Mouse (Mus musculus) MEL (cell line): ENCODE measurements around the gene Cntn1. TPM values are rescaled to one million over a fixed set of nuclear protein-coding genes. Genes with fewer than 3 reads are reported as not detected.

Experiments
- DNase-seq: peaks from one replicate; pipeline ENCODE4 v3.0.0; 2011; ENCODE audit warnings: low read depth, low spot score
- H3K27ac ChIP-seq: 2 replicates; pipeline ENCODE4 v1.5.1; 2012; ENCODE audit warnings: low read depth, mild to moderate bottlenecking, control low read depth, low read length, moderate library complexity; ENCODE audit not compliant: control insufficient read depth
- H3K27me3 ChIP-seq, 2 experiments: fragments of 150-350 bp in 1 of 2; sonication (generic) in 1 of 2; 2 replicates each; pipeline ENCODE4 v1.6.1; 2012; ENCODE audit warnings: low read length in 2 of 2, mild to moderate bottlenecking in 2 of 2, improper control_type of control experiment in 1 of 2, moderate library complexity in 1 of 2; ENCODE audit not compliant: insufficient read depth in 2 of 2, control insufficient read depth in 1 of 2
- H3K36me3 ChIP-seq, 2 experiments: 2 replicates each; pipeline ENCODE4 v1.6.1; 2012 to 2014; ENCODE audit warnings: low read length in 2 of 2, improper control_type of control experiment in 1 of 2, inconsistent platforms in 1 of 2, mild to moderate bottlenecking in 1 of 2; ENCODE audit not compliant: insufficient read depth in 2 of 2, control insufficient read depth in 1 of 2
- H3K4me1 ChIP-seq, 2 experiments: fragments of 150-350 bp in 1 of 2; sonication (generic) in 1 of 2; 2 replicates each; pipeline ENCODE4 v1.6.1; 2012; ENCODE audit warnings: low read length in 2 of 2, improper control_type of control experiment in 1 of 2, mild to moderate bottlenecking in 1 of 2; ENCODE audit not compliant: insufficient read depth in 2 of 2, control insufficient read depth in 1 of 2
- H3K4me3 ChIP-seq, 2 experiments: fragments of 150-350 bp in 1 of 2; sonication (generic) in 1 of 2; 2 replicates each; pipeline ENCODE4 v1.5.1; 2012; ENCODE audit warnings: low read depth in 2 of 2, low read length in 2 of 2, mild to moderate bottlenecking in 2 of 2, moderate library complexity in 2 of 2, control low read depth in 1 of 2, improper control_type of control experiment in 1 of 2; ENCODE audit not compliant: control insufficient read depth in 1 of 2, insufficient read depth in 1 of 2
- H3K79me2 ChIP-seq: 2 replicates; pipeline ENCODE4 v1.6.1; 2012; ENCODE audit warnings: mild to moderate bottlenecking, low read length, moderate library complexity; ENCODE audit not compliant: control insufficient read depth, poor library complexity, insufficient read depth
- H3K9ac ChIP-seq: 2 replicates; pipeline ENCODE4 v1.6.1; 2012; ENCODE audit warnings: low read depth, mild to moderate bottlenecking, control low read depth, low read length, moderate library complexity; ENCODE audit not compliant: control insufficient read depth, poor library complexity, severe bottlenecking
- H3K9me3 ChIP-seq: fragments of 150-350 bp; sonication (generic); replicated peaks from 2 replicates; pipeline ENCODE4 v1.6.1; 2012; ENCODE audit warnings: mild to moderate bottlenecking, low read length, improper control_type of control experiment, moderate library complexity; ENCODE audit not compliant: insufficient read depth
- CHD2 ChIP-seq: IDR thresholded peaks from 2 replicates; pipeline ENCODE4 v1.6.1; 2011; ENCODE audit warnings: low read length, improper control_type of control experiment
- CTCF ChIP-seq, 3 experiments: IDR thresholded peaks in 2 of 3; conservative IDR thresholded peaks in 1 of 3; 2 replicates each; pipeline ENCODE4 v1.5.1; 2011 to 2012; ENCODE audit warnings: low read length in 3 of 3, low read depth in 2 of 3, mild to moderate bottlenecking in 2 of 3, improper control_type of control experiment in 1 of 3, inconsistent platforms in 1 of 3, mixed read lengths in 1 of 3, moderate library complexity in 1 of 3; ENCODE audit not compliant: control insufficient read depth in 1 of 3, insufficient read depth in 1 of 3, poor library complexity in 1 of 3, severe bottlenecking in 1 of 3
- E2F4 ChIP-seq: IDR thresholded peaks from 2 replicates; pipeline ENCODE4 v1.6.1; 2011; ENCODE audit warnings: low read depth, low read length, improper control_type of control experiment, borderline replicate concordance
- ETS1 ChIP-seq: IDR thresholded peaks from 2 replicates; pipeline ENCODE4 v1.6.1; 2012; ENCODE audit warnings: low read depth, mild to moderate bottlenecking, inconsistent platforms, low read length, improper control_type of control experiment, moderate library complexity
- HCFC1 ChIP-seq: IDR thresholded peaks from 2 replicates; pipeline ENCODE4 v1.6.1; 2012; ENCODE audit warnings: low read depth, mild to moderate bottlenecking, inconsistent platforms, low read length, improper control_type of control experiment, moderate library complexity
- KAT2A ChIP-seq: conservative IDR thresholded peaks from 2 replicates; pipeline ENCODE4 v1.6.1; 2012; ENCODE audit warnings: low read depth, low read length, improper control_type of control experiment, inconsistent platforms
- MAFK ChIP-seq: IDR thresholded peaks from 2 replicates; pipeline ENCODE4 v1.6.1; 2011; ENCODE audit warnings: low read depth, mild to moderate bottlenecking, low read length, improper control_type of control experiment, borderline replicate concordance
- MAX ChIP-seq: IDR thresholded peaks from 2 replicates; pipeline ENCODE4 v1.6.1; 2011; ENCODE audit warnings: low read length, improper control_type of control experiment
- MXI1 ChIP-seq: IDR thresholded peaks from 2 replicates; pipeline ENCODE4 v1.6.1; 2011; ENCODE audit warnings: mild to moderate bottlenecking, low read depth, low read length, improper control_type of control experiment
- MYB ChIP-seq: IDR thresholded peaks from 2 replicates; pipeline ENCODE4 v1.6.1; 2011; ENCODE audit warnings: mild to moderate bottlenecking, low read depth, low read length, improper control_type of control experiment
- POLR2A ChIP-seq, 2 experiments: IDR thresholded peaks; 2 replicates each; pipeline ENCODE4 v1.6.1; 2011 to 2012; ENCODE audit warnings: low read length in 2 of 2, mild to moderate bottlenecking in 2 of 2, control low read depth in 1 of 2, improper control_type of control experiment in 1 of 2, low read depth in 1 of 2, moderate library complexity in 1 of 2; ENCODE audit not compliant: control insufficient read depth in 1 of 2, insufficient read depth in 1 of 2, poor library complexity in 1 of 2
- POLR2AphosphoS2 ChIP-seq: IDR thresholded peaks from 2 replicates; pipeline ENCODE4 v1.6.1; 2011; ENCODE audit warnings: low read length, improper control_type of control experiment
- POLR2AphosphoS5 ChIP-seq: IDR thresholded peaks from 2 replicates; pipeline ENCODE4 v1.6.1; 2012; ENCODE audit warnings: low read depth, borderline replicate concordance, mild to moderate bottlenecking, inconsistent platforms, low read length, moderate library complexity, mixed read lengths
- RCOR1 ChIP-seq: IDR thresholded peaks from 2 replicates; pipeline ENCODE4 v1.6.1; 2012; ENCODE audit warnings: low read depth, mild to moderate bottlenecking, inconsistent platforms, low read length, improper control_type of control experiment
- SIN3A ChIP-seq: IDR thresholded peaks from 2 replicates; pipeline ENCODE4 v1.6.1; 2012; ENCODE audit warnings: low read length, improper control_type of control experiment, inconsistent platforms
- SMC3 ChIP-seq: IDR thresholded peaks from 2 replicates; pipeline ENCODE4 v1.6.1; 2011; ENCODE audit warnings: low read depth, low read length, improper control_type of control experiment
- TBP ChIP-seq: IDR thresholded peaks from 2 replicates; pipeline ENCODE4 v1.8.0; 2011; ENCODE audit warnings: low read depth, low read length, improper control_type of control experiment
- USF1 ChIP-seq: IDR thresholded peaks from 2 replicates; pipeline ENCODE4 v1.6.1; 2014; ENCODE audit warnings: low read depth, mild to moderate bottlenecking, inconsistent platforms, low read length, improper control_type of control experiment, moderate library complexity
- ZKSCAN1 ChIP-seq: IDR thresholded peaks from 2 replicates; pipeline ENCODE4 v1.6.1; 2012; ENCODE audit warnings: low read depth, mild to moderate bottlenecking, inconsistent platforms, low read length, improper control_type of control experiment, moderate library complexity
- ZMIZ1 ChIP-seq: IDR thresholded peaks from 2 replicates; pipeline ENCODE4 v1.6.1; 2012; ENCODE audit warnings: low read depth, mild to moderate bottlenecking, inconsistent platforms, low read length, improper control_type of control experiment, moderate library complexity
- ZNF384 ChIP-seq: IDR thresholded peaks from 2 replicates; pipeline ENCODE4 v1.6.1; 2012; ENCODE audit warnings: low read depth, mild to moderate bottlenecking, inconsistent platforms, low read length, improper control_type of control experiment
- polyA plus RNA-seq, 2 experiments: library from polyadenylated mRNA; stranded (reverse) in 1 of 2; unstranded in 1 of 2; fragments of >175 nt in 1 of 2; fragments of >200 nt in 1 of 2; gene quantifications; 2 replicates each; pipeline versions ENCODE4 v1.2.1 to v1.2.4; 2012; ENCODE audit warnings: low replicate concordance in 2 of 2, low read depth in 1 of 2; ENCODE audit not compliant: insufficient read length in 2 of 2, insufficient read depth in 1 of 2, missing spikeins in 1 of 2
- total RNA-seq: library from RNA; depleted of rRNA; stranded (reverse); fragments of 300-350 nt; gene quantifications from 2 replicates; pipeline ENCODE4 v1.2.3, GENCODE M21; 2012

The Cntn1 gene
- total and polyA plus RNA-seq, 3 experiments, result not detected

- TF ChIP-seq KAT2A (no peak), USF1 (no peak), POLR2AphosphoS5 (no peak), SMC3 (no peak), CHD2 (no peak), ZKSCAN1 (no peak), MYB (no peak), SIN3A (no peak), MXI1 (no peak), ZNF384 (no peak), TBP (no peak), MAX (no peak), E2F4 (no peak), RCOR1 (no peak), CTCF (IDR thresholded peaks at IDR 0.05 in 2 of 3, conservative IDR thresholded peaks at IDR 0.05 in 1 of 3; ENCODE audit: control insufficient read depth in 1 of 3, insufficient read depth in 1 of 3, low read depth in 2 of 3, low read length in 3 of 3, poor library complexity in 1 of 3, severe bottlenecking in 1 of 3) (no peak), POLR2AphosphoS2 (no peak)
- Histone ChIP-seq H3K9me3 (no peaks in the 10 kb centered on the region), H3K36me3 (no peaks in the 10 kb centered on the region), H3K27ac (no peak overlapping the region), H3K4me1 (no peaks in the 10 kb centered on the region), H3K79me2 (no peaks in the 10 kb centered on the region), H3K4me3 (no peak overlapping the region), H3K9ac (no peak overlapping the region), H3K27me3 (no peaks in the 10 kb centered on the region)
- DNase-seq, result no peak
Measured at GRCm38 (mm10) chr15:92296479-92296878, 245.5 kb downstream of the Cntn1 start.

GRCm38 (mm10) chr15:92302796-92303195, 251.8 kb downstream of the Cntn1 start:
- no peak overlapping the region for H3K27ac ChIP-seq
- H3K9me3 ChIP-seq, result no peaks in the 10 kb centered on the region
- no peak for DNase-seq
- H3K79me2 ChIP-seq, result no peaks in the 10 kb centered on the region
- no peak overlapping the region for H3K9ac ChIP-seq
- H3K4me1 ChIP-seq, result no peaks in the 10 kb centered on the region
- no peaks in the 10 kb centered on the region for H3K27me3 ChIP-seq
- no peak overlapping the region for H3K4me3 ChIP-seq
- no peak for TF ChIP-seq POLR2AphosphoS2
- no peak for TF ChIP-seq MXI1
- no peak for TF ChIP-seq RCOR1
- TF ChIP-seq E2F4, result no peak
- TF ChIP-seq ETS1, result no peak
- no peak for TF ChIP-seq HCFC1
- TF ChIP-seq ZNF384, result no peak
- no peak for TF ChIP-seq ZMIZ1
- TF ChIP-seq USF1, result no peak
- no peak for TF ChIP-seq CHD2
- no peak for TF ChIP-seq SMC3
- no peak for TF ChIP-seq POLR2A (IDR thresholded peaks at IDR 0.05; ENCODE audit: control insufficient read depth in 1 of 2, insufficient read depth in 1 of 2, low read depth in 1 of 2, low read length in 2 of 2, poor library complexity in 1 of 2)
- TF ChIP-seq MAFK, result no peak
- no peaks in the 10 kb centered on the region for H3K36me3 ChIP-seq
